12 mouse cellular contexts compared by ENCODE assay signal in the genomic region with DNA sequence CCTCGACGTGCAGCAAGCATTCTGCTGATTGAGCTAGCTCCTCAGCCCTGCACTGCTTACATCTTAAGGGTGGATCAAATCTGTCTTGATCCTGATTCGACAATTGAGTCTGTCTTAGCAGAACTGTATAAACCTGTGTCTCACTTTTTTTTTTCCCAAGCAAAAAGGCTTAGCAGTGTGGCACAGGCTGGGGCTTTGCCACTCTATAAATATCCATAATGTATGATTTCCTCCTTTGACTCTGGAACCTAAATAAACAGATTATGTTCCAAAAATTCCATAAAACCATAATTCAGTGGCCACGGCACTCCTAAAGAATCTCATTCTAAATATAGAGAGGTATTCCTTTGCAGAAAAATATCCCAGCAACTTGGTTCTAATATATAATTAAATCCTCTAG.
"Had no signal": no experiment of that assay in that cellular context is flagged by ENCODE, and none has a peak within 500 bp of the region (broad histone marks: within the 10 kb centered on the region; RNA-seq: fewer than 3 reads in every experiment).

No protein-coding gene starts in this region.

- H3K36me3 ChIP-seq: midbrain, embryonic 13.5 days; neural tube, embryonic 13.5 days had no signal

- ATAC-seq: intestine, embryonic 16.5 days; midbrain, embryonic 13.5 days had no signal

- H3K9me3 ChIP-seq: midbrain, embryonic 13.5 days; neural tube, embryonic 13.5 days had no signal

- H3K9ac ChIP-seq: liver, embryonic 14.5 days; midbrain, embryonic 13.5 days; neural tube, embryonic 13.5 days had no signal

- H3K27ac ChIP-seq: left cerebral cortex, adult 2 months; liver, embryonic 14.5 days; midbrain, embryonic 13.5 days; neural tube, embryonic 13.5 days; stomach, postnatal 0 days had no signal

- DNase-seq: kidney, adult 8-10 months; kidney, postnatal 25 days; lung, adult 18-20 months; right cerebral cortex, adult 18-20 months; right cerebral cortex, postnatal 25 days; thymus, postnatal 4 days had no signal

- H3K4me2 ChIP-seq: midbrain, embryonic 13.5 days; neural tube, embryonic 13.5 days had no signal

- H3K4me1 ChIP-seq: midbrain, embryonic 13.5 days; neural tube, embryonic 13.5 days had no signal

- H3K27me3 ChIP-seq: midbrain, embryonic 13.5 days; neural tube, embryonic 13.5 days had no signal

- H3K4me3 ChIP-seq: left cerebral cortex, adult 2 months; midbrain, embryonic 13.5 days; neural tube, embryonic 13.5 days had no signal
